Mouse (Mus musculus) left cerebral cortex, postnatal 25 days (tissue): Measurements from ENCODE around the gene Rps16. TPM values are rescaled to one million over a fixed set of nuclear protein-coding genes. Genes with fewer than 3 reads are reported as not detected.
"Not testable (repeated sequence)": the region's sequence is repeated elsewhere in the genome, so short reads cannot be mapped to it uniquely, and the experiment has no call there.

Experiments
- DNase-seq, 2 experiments: peaks; one replicate each; pipeline ENCODE4 v3.0.0; 2022; ENCODE audit warnings: low spot score in 2 of 2, mixed read lengths in 1 of 2
- intact Hi-C: fragments of 180-260 bp; cut with DNase I; formaldehyde crosslinking; loops from one replicate; pipeline ENCODE4 v1.15.1; 2025
- total RNA-seq, 2 experiments: library from RNA; stranded (reverse); gene quantifications; 2 replicates each; pipeline ENCODE4 v1.2.3; 2021

Gene Rps16
- total RNA-seq, 2 experiments from 2014 or later: 438 to 443 TPM

DNA sequence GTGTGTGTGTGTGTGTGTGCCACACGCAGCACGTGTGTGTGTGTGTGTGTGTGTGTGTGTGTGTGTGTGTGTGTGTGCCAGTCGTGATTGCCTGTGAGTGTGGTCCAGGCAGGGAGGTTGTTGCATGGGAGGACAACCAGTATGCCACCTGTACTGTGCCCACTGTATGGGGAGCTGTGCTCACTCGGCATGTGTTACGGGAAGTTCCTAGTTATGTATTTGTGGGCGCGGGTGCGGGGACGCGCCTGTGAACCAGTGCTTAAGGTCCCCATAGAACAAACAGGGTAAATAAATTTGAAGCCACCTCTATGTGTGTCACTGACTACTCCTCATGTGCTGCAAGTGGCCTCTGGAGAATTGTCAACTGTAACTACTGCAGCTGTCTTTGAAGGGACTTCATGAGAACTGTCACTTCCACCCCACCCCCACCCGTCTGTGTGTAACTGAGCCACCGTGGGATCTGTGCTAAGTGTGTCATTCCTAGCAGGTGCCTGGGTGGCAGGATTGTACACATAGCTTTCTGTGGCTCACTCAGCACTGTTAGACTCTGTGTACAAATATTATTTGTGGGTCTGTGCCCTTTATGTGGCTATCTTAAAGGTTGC is 32.0 kb downstream of the Rps16 start:
- intact Hi-C loops: no loop called here
- no peak for DNase-seq

DNA sequence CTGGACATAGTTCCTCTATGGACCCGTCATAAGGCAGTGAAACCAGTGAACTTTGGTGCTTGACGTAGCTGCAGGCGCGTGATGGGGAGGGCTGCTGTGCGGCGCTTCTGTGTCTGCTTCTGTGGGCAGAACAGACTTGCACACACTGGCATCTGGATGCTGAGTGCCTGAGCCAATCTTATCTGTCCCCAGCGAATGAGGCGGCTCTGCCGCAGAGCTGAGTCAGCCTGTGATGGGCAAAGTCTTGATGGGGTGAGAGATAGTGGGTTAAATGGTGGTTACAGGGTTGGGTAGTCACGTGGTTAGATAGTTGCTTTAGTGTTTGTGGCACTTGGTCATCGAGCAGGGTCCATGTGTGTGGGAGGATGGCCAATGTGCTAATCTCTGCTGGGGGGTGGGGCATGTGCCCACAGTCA is 32.5 kb downstream of the Rps16 start:
- DNase-seq: peak; percentile 72 to 90
- intact Hi-C loops: no loop called here

DNA sequence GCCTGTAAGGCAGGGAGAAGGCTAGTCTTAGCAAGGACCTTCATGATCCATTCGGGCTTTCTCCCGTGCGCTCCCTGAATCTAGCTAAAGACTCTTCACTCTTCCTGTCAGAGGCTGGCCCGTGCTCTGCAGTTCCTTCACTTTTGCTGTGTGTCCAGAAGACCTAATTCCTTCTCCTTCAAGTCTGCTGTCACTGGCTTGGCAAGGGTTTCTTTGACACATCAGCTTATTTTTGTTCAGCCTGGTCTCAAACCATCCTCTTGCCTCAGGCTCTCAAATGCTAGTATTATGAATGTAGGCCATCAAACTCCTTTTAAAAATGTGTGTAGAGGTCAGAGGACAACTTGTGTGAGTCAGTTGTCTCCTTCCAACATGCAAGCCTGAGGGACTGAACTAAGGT is 33.2 kb downstream of the Rps16 start:
- DNase-seq: no peak
- intact Hi-C loops: no loop called here

DNA sequence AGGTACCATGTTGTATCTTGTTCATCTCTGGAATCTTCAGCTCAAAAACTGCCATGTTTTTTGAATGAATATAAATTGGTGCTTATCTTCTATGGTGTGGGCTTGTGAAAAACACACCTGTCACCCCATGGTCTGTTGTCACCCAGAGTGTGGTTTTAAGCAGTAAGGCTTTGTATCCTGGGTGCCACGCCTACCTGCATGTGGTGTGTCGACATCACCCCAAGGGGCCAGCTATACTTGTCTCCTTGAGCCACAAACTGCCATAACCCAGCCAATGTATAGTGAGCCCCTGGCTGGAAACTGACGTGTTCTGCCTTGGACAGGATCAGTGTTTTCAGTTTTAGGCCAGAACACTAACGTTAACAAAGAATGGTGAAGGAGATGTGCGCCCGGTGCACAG is 33.7 kb downstream of the Rps16 start:
- intact Hi-C loops: no loop called here
- DNase-seq: no peak

DNA sequence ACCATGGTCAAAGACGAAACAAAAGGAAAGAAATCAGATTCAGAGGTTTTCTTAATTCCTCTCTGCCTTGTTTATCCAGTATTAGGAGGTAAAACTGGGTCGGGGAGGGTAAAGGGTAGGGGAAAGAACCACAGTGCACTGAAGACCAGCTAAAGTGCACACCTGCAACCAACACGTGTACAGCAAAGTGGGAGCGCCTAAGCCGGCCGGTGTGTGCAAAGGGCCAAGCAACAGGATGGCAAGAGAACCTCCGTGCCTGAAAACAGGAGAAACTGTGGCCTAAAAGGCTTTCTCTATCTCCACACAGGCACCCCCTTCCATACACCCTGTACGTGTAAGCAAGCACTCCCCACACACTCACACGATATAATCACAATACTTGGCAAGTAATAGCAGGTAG is 34.7 kb downstream of the Rps16 start:
- intact Hi-C loops: loop anchor here (5.0 kb wide), 1 partner anchor 73 kb away; the partner anchor contains the start of gene Timm50
- DNase-seq: no peak

DNA sequence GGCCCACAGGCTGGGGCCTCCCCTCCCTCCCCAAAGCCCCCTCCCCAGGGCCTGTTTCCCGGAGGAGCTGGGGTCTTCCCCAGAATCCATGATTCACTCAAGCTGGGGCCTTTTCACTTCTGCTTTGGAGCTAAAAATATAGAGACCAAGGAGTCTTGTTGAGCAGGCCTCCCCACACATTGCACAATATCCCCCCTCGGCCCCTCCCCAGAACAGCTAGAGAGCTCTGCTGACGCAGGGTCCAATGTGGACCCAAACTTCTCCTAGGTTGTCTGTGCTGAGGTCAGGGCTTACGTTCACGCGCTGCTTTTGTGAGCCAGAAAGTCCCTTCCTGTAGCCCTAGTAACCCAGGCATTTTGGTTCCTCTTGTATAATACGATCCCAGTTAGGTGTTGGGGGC is 35.6 kb downstream of the Rps16 start:
- intact Hi-C loops: loop anchor here (1.0 to 5.0 kb wide), 2 partner anchors 13 to 74 kb away; partner anchors contain the start of gene Timm50
- peak in 1 of 2 experiments; percentile 56 for DNase-seq

DNA sequence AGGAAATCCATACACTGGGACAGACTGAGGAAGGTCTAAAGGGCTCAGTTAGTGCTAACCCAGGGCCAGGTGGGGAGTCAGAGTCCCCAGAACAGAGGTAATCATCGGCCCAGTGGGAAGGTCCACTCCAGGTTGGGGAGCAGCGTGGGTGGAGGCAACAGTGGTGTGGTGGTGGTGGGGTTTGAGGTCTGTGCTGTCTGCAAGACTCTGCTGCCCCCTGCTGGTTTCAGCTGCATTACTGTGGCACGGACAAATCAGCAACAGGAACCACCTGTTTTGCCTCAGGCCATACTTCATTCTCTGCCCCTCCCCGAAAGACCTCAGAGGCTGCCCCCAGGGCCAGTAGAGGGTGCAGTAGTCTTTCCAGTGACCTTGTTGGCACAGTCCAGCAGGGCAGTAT is 36.0 kb downstream of the Rps16 start:
- peak; percentile 74 to 79 for DNase-seq
- intact Hi-C loops: loop anchor here (1.0 to 5.0 kb wide), 2 partner anchors 13 to 74 kb away; partner anchors contain the start of gene Timm50

DNA sequence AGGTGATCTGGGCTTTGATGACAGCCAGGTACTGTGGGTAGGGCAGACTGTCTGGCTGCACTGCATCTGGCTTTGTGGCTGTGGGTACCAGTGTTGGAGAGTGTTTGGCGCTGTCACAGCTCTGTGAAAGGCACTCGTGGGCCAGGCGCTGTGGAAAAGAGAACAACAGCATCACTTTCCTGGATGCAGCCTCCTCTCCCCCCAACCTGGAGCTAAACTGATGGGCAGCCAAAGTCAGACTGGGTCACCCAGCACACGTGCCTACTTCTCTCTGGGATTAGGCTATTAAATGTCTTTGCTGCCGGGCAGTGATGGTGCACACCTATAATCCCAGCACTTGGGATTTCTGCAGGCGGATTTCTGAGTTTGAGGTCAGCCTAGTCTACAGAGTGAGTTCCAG is 36.4 kb downstream of the Rps16 start:
- intact Hi-C loops: loop anchor here (1.0 to 5.0 kb wide), 2 partner anchors 14 to 75 kb away; partner anchors contain the start of gene Timm50
- DNase-seq: not testable (repeated sequence)

DNA sequence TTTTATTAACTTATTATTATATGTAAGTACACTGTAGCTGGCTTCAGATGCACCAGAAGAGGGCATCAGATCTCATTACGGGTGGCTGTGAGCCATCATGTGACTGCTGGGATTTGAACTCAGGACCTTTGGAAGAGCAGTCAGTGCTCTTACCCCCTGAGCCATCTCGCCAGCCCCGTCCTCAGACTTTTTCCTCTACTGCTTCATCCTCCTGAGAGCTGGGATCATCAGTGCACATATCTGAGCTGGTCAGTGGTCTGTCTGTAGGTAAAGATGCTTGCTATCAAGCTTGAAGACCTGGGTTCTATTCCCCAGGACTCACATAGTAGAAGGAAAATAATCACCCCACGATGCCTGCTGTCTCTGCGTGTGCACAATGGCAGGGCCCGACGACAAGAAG is 36.9 kb downstream of the Rps16 start:
- intact Hi-C loops: loop anchor here (5.0 kb wide), 1 partner anchor 75 kb away; the partner anchor contains the start of gene Timm50

DNA sequence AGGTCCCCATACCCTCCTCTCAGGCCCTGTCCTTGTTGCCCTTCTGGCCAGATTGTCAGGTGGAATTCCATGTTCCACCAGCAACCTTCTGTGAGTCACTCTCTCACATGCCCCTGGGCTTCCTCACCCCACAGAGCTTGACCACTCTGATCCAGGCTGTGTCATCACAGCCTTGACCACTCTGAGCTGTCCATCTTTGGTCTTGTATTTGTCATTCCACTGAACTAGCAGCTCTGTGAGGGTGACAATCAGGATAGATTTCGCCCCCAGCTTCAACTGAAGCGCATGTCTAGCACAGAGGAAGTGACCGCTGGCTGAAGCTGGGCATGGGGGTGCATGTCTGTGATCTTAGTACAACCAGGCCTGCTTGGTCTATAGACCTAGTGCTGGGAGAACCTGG is 39.9 kb downstream of the Rps16 start:
- DNase-seq: no peak
- intact Hi-C loops: no loop called here

More for the DNA sequence above, 36.9 kb downstream of the Rps16 start:
- not testable (repeated sequence) for DNase-seq

DNA sequence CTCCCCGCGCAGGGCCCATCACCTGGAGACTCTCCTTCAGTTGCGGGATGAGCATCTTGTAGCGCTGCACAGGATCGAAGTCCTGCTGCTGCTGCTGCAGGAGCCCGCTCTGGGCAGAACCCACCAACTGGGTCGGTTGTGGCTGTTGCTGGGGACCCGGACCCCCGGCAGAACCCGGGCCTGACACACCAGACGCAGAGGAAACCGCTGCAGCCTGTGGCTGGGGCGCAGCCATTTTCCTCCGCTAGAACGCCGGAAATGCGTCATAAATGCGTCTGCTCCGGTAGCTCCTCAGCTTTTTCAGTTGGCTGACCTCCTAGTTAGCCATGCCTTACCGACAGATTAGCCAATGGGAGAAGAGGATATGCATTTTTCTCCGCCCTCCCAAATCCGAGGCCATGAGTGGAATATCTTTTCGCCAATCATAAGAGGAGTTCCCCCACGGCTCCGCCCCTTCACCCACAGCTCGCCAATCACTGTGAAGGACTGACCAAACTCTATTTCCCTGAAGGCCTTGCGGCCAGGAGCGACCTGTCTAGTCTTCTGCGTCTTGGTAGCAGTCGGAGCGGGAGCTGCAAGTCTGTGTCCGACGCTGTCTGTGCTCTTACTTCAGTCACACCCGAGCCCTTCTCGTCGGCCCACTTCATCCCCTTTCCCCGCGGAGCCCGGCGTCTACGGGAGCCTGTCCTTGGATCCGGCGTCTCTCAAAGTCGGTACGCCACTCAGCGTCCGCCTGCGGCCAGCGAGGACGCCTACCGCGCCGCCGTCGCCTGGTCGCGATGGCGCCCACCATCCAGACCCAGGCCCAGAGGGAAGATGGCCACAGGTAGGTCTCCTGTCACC is 42.2 kb downstream of the Rps16 start, which contains the start of the genes Med29 and Paf1:
Med29 (minus strand) TSS at position 280 of the 843 bp plus-strand sequence.
Paf1 (plus strand) TSS at position 523 of the 843 bp plus-strand sequence.
- peak; percentile 95 to 100 for DNase-seq
- intact Hi-C loops: no loop called here

DNA sequence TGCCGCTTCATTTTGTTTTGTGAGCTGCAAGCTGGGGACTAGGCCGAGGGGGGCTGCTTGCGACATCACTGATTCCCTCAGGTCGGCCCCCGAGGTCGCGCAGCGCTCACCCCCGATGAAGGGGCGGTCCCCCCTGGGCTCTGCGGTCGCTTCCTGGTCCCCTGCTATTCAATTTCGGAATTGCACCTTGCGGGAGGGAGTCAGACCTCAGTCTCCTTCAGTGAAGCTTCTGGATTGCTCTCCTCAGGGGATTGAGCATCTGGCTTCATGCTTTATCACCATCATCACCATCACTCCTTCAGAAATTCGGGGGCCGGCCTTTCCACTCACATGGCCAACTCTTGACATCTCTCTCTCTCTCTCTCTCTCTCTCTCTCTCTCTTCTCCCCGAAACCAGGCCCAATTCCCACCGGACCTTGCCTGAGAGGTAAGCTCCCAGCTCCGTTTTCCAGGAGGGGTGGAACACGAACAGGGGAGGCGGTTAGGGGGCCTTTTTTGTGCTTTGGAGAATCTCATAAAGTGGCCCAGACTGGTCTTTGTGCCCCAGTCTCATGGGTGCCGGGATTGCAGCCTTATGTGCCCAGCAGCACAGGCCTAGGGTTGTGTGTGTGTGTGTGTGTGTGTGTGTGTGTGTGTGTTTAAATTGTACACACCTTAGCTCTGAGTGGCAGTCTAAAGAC is 43.0 kb downstream of the Rps16 start:
- intact Hi-C loops: no loop called here
- DNase-seq: no peak

DNA sequence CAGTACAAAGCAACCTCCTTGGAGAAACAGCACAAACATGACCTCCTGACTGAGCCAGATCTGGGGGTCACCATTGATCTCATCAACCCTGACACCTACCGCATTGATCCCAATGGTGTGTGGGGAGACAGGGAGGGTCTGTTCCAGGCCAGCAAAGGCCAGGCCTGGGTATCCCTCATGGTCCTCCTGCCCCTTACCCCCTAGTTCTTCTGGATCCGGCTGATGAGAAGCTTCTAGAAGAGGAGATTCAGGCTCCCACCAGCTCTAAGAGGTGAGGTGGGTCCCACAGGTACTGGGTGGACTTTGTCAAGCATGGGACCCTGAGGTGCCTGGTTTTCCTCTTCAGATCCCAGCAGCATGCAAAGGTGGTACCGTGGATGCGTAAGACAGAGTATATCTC is 45.0 kb downstream of the Rps16 start:
- intact Hi-C loops: no loop called here
- DNase-seq: no peak

DNA sequence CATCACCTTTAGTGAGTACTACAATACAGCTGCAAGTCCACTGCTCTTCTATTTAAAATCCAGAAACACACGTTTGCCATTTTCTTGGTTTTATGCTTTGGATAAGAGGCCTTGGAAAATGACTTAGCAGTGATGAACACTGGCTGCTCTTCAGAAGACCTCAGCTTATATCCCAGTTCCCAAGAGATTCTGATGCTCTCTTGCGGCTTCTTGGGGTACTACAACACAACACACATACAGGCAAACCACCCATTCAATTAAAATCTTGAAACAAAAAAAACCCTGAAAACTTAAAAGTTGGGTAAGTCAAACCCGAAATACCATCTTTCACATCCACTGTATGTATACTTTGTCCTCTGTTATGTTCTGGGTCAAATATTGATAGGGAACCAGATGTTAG is 47.5 kb downstream of the Rps16 start:
- intact Hi-C loops: no loop called here
- DNase-seq: peak; percentile 20 to 45

DNA sequence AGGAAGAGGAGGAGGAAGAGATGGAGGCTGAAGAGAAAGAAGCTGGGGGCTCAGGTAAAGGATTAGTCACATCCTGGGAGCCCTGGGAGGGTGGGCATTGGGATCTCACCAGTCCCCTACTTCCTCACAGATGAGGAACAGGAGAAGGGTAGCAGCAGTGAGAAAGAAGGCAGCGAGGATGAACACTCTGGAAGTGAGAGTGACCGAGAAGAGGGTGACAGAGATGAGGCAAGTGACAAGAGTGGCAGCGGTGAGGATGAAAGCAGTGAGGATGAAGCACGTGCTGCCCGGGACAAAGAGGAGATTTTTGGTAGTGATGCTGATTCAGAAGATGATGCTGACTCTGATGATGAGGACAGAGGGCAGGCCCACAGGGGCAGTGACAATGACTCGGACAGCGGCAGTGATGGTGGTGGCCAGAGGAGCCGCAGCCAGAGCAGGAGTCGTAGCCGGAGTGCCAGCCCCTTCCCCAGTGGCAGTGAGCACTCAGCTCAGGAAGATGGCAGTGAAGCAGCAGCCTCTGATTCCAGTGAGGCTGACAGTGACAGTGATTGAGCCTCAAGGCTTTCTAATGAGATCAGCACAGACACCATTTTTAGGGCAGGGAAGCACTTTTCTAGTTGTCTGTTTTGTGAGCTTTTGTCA is 48.4 kb downstream of the Rps16 start:
- intact Hi-C loops: no loop called here
- no peak for DNase-seq

DNA sequence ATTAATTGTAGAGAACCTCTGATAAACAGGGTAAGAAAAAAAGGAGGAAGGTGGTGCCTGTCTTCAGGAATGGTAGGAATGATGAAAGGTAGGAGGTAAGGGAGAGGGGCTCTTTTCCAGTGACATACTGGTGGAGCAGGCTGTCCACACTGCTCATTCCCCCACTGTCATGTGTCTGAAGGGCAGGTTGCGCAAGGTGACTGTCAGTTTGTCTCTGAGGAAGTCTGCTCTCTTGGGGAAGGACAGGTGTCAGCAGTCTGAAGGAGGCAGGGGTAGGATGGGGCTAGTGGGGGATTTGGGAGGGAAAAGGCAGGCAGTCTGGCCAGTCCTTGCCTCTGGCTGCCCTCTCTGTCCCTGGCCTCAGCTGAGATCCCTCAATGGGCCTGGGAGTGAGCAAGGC is 50.6 kb downstream of the Rps16 start:
- DNase-seq: no peak

DNA sequence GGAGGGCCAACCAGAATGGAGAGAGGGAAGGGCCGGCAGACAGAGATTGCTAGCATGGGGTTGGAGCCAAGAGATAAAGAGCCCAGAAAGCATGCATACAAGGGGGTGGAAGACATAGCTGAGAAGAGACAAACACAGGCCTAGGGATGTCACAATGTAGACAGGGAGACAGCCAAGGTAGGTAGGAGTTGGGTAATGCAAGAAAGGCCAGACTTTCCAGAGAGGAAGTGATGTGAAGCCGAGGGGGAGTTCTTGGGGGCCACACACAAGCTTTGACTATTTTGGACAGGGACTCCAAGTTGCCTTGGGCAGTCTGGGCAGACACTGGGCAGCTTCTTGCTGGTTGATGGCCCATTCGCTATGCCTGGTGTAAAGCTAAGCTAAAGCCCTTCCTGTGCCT is 51.5 kb downstream of the Rps16 start:
- intact Hi-C loops: no loop called here
- no peak for DNase-seq

More for the DNA sequence above, 50.6 kb downstream of the Rps16 start:
- intact Hi-C loops: no loop called here
